ENCODE assay signal across 13 mouse cellular contexts in the genomic region with DNA sequence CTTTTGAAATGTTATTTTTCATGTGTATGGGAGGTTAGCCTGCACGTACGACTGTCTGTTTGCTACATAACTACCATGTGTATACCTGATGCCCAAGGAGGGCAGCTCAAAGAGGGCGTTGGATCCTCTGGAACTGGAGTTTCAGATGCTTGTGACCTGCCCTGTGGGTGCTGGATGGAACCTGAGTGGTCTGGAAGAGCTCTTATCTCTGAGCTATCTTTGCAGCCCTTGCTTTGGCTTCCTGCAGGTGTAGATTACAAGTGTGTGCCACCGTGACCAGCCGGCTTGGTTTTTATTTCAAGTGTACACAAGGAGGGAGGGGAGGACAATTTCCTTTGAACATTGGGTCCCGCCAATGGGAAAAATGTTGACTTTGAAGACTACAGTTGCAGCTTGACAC. TPM values are rescaled to one million over a fixed set of nuclear protein-coding genes. Genes with fewer than 3 reads are reported as not detected.
DNase-seq lines count a peak whose midpoint lies in the region; ATAC-seq and TF ChIP-seq lines count a peak whose summit lies in the region.
"Had no signal": no experiment of that assay in that cellular context is flagged by ENCODE, and none has a peak within 500 bp of the region (broad histone marks: within the 10 kb centered on the region; RNA-seq: fewer than 3 reads in every experiment).

No protein-coding gene starts in this region.

- no peak overlapping the region for H3K4me3 ChIP-seq in kidney, postnatal 0 days (replicated peaks; ENCODE audit: low read depth, low read length)
- peak overlapping the region; percentile 0 for H3K4me3 ChIP-seq in erythroblast, embryonic 14.5 days (replicated peaks)
- no peak overlapping the region for H3K4me3 ChIP-seq in liver, embryonic 12.5 days
- no peak overlapping the region for H3K4me3 ChIP-seq in hindbrain, embryonic 10.5 days

- no peaks in the 10 kb centered on the region for H3K36me3 ChIP-seq in kidney, postnatal 0 days (ENCODE audit: insufficient read depth, low read length)
- no peaks in the 10 kb centered on the region for H3K36me3 ChIP-seq in erythroblast, embryonic 14.5 days (ENCODE audit: control insufficient read depth)
- no peaks in the 10 kb centered on the region for H3K36me3 ChIP-seq in liver, embryonic 12.5 days
- H3K36me3 ChIP-seq in hindbrain, embryonic 10.5 days, result no peaks in the 10 kb centered on the region
- H3K36me3 ChIP-seq: G1E had no signal

- H3K27me3 ChIP-seq in kidney, postnatal 0 days (ENCODE audit: insufficient read depth, low read length), result no peaks in the 10 kb centered on the region
- no peaks in the 10 kb centered on the region for H3K27me3 ChIP-seq in erythroblast, embryonic 14.5 days (ENCODE audit: control insufficient read depth)
- no peaks in the 10 kb centered on the region for H3K27me3 ChIP-seq in liver, embryonic 12.5 days (replicated peaks)
- H3K27me3 ChIP-seq in hindbrain, embryonic 10.5 days (ENCODE audit: insufficient read depth, poor library complexity, severe bottlenecking), result peaks cover 7% of the 10 kb centered on the region; the same call in 1 of the 2 replicates

- H3K4me2 ChIP-seq in kidney, postnatal 0 days (ENCODE audit: low read length), result no peak overlapping the region
- H3K4me2 ChIP-seq in liver, embryonic 12.5 days, result peak overlapping the region; percentile 29

- ATAC-seq in kidney, postnatal 0 days (replicated peaks; ENCODE audit: low FRiP score, low read depth), result no peak
- peak; percentile 83 for ATAC-seq in liver, embryonic 12.5 days

- WGBS in kidney, postnatal 0 days, result 48% methylated on average over 6 of the region's 6 CpGs
- WGBS in liver, embryonic 12.5 days (ENCODE audit: insufficient replicate concordance), result 27% methylated on average over 6 of the region's 6 CpGs
- WGBS in hindbrain, embryonic 10.5 days, result 84% methylated on average over 6 of the region's 6 CpGs

- TF ChIP-seq CTCF in kidney, postnatal 0 days (IDR thresholded peaks at IDR 0.05; ENCODE audit: low read depth), result no peak

- H3K27ac ChIP-seq in kidney, postnatal 0 days, result 0 out of 2 replicates have a peak overlapping the region, but pooled peaks have one; percentile 6
- peak overlapping the region; percentile 65 for H3K27ac ChIP-seq in liver, embryonic 12.5 days
- H3K27ac ChIP-seq in hindbrain, embryonic 10.5 days, result no peak overlapping the region
- H3K27ac ChIP-seq: stomach, postnatal 0 days had no signal

- no peak overlapping the region for H3K9ac ChIP-seq in kidney, postnatal 0 days (ENCODE audit: low read depth, low read length)
- H3K9ac ChIP-seq in liver, embryonic 12.5 days, result peak overlapping the region; percentile 12; the same call in 1 of the 2 replicates

- H3K9me3 ChIP-seq in kidney, postnatal 0 days (replicated peaks; ENCODE audit: low read length), result no peaks in the 10 kb centered on the region
- no peaks in the 10 kb centered on the region for H3K9me3 ChIP-seq in erythroblast, embryonic 14.5 days (ENCODE audit: control insufficient read depth, low read length)
- H3K9me3 ChIP-seq in liver, embryonic 12.5 days (replicated peaks), result no peaks in the 10 kb centered on the region
- H3K9me3 ChIP-seq in hindbrain, embryonic 10.5 days, result no peaks in the 10 kb centered on the region
- H3K9me3 ChIP-seq: G1E had no signal

- no peaks in the 10 kb centered on the region for H3K4me1 ChIP-seq in kidney, postnatal 0 days (replicated peaks; ENCODE audit: insufficient read depth, low read length)
- H3K4me1 ChIP-seq in erythroblast, embryonic 14.5 days (ENCODE audit: control insufficient read depth), result peaks cover 32% of the 10 kb centered on the region
- peaks cover 28% of the 10 kb centered on the region for H3K4me1 ChIP-seq in liver, embryonic 12.5 days
- peaks cover 7% of the 10 kb centered on the region for H3K4me1 ChIP-seq in hindbrain, embryonic 10.5 days (replicated peaks)

- DNase-seq in kidney, postnatal 0 days (ENCODE audit: low spot score), result no peak
- DNase-seq in kidney, postnatal 14 days, result no peak
- peak; percentile 19 for DNase-seq in thymus, postnatal 25 days
- no peak for DNase-seq in right cerebral cortex, adult 2 months (ENCODE audit: low spot score in 2 of 2)
- no peak for DNase-seq in hindbrain, embryonic 10.5 days (ENCODE audit: low spot score)

RNA-seq across cellular contexts. Expression of gene Csk, which starts 7.1 kb away (rescaled TPM):
- polyA plus RNA-seq in kidney, postnatal 0 days (2015; fragmentation: Nextera tagmentation; extraction: Ambion mirVana), result 23.9 and 25.2 TPM in 2 replicates
- polyA plus RNA-seq in erythroblast, embryonic 14.5 days (2012), result 6.1 TPM in 2 replicates
- 27.0 and 27.8 TPM in 2 replicates for polyA plus RNA-seq in liver, embryonic 12.5 days (2016; fragmentation: Nextera tagmentation; extraction: Ambion mirVana)
- polyA plus RNA-seq in hindbrain, embryonic 10.5 days (2016; fragmentation: Nextera tagmentation; extraction: Ambion mirVana), result 40.8 and 42.3 TPM in 2 replicates

RNA-seq across cellular contexts. Expression of gene Cyp1a2, which starts 23.0 kb away (rescaled TPM):
- polyA plus RNA-seq in kidney, postnatal 0 days (2015; fragmentation: Nextera tagmentation; extraction: Ambion mirVana), result not detected in 2 replicates
- not detected in 2 replicates for polyA plus RNA-seq in erythroblast, embryonic 14.5 days (2012)
- not detected in 2 replicates for polyA plus RNA-seq in liver, embryonic 12.5 days (2016; fragmentation: Nextera tagmentation; extraction: Ambion mirVana)
- polyA plus RNA-seq in hindbrain, embryonic 10.5 days (2016; fragmentation: Nextera tagmentation; extraction: Ambion mirVana), result not detected in 2 replicates
- polyA plus RNA-seq: frontal cortex, adult 2 months; G1E; hindbrain, embryonic 16.5 days; limb, embryonic 11.5 days; lung, embryonic 16.5 days; stomach, postnatal 0 days had no signal

RNA-seq across cellular contexts. Expression of gene Cyp1a1, which starts 27.2 kb away (rescaled TPM):
- 0.29 and 0.34 TPM in 2 replicates for polyA plus RNA-seq in kidney, postnatal 0 days (2015; fragmentation: Nextera tagmentation; extraction: Ambion mirVana)
- not detected in 2 replicates for polyA plus RNA-seq in erythroblast, embryonic 14.5 days (2012)
- 0.16 and 0.19 TPM in 2 replicates for polyA plus RNA-seq in liver, embryonic 12.5 days (2016; fragmentation: Nextera tagmentation; extraction: Ambion mirVana)
- polyA plus RNA-seq in hindbrain, embryonic 10.5 days (2016; fragmentation: Nextera tagmentation; extraction: Ambion mirVana), result not detected in 2 replicates
- polyA plus RNA-seq: G1E; limb, embryonic 11.5 days; lung, embryonic 16.5 days had no signal

RNA-seq across cellular contexts. Expression of gene Lman1l, which starts 39.9 kb away (rescaled TPM):
- polyA plus RNA-seq in kidney, postnatal 0 days (2015; fragmentation: Nextera tagmentation; extraction: Ambion mirVana), result not detected in 2 replicates
- not detected in 2 replicates for polyA plus RNA-seq in erythroblast, embryonic 14.5 days (2012)
- polyA plus RNA-seq in liver, embryonic 12.5 days (2016; fragmentation: Nextera tagmentation; extraction: Ambion mirVana), result not detected in 2 replicates
- not detected in 2 replicates for polyA plus RNA-seq in hindbrain, embryonic 10.5 days (2016; fragmentation: Nextera tagmentation; extraction: Ambion mirVana)
- polyA plus RNA-seq: G1E; hindbrain, embryonic 16.5 days; limb, embryonic 11.5 days; lung, embryonic 16.5 days; stomach, postnatal 0 days had no signal

RNA-seq across cellular contexts. Expression of gene Edc3, which starts 47.8 kb away (rescaled TPM):
- polyA plus RNA-seq in kidney, postnatal 0 days (2015; fragmentation: Nextera tagmentation; extraction: Ambion mirVana), result 23.1 and 26.4 TPM in 2 replicates
- 0.40 and 0.69 TPM in 2 replicates for polyA plus RNA-seq in erythroblast, embryonic 14.5 days (2012)
- polyA plus RNA-seq in liver, embryonic 12.5 days (2016; fragmentation: Nextera tagmentation; extraction: Ambion mirVana), result 21.2 and 22.2 TPM in 2 replicates
- polyA plus RNA-seq in hindbrain, embryonic 10.5 days (2016; fragmentation: Nextera tagmentation; extraction: Ambion mirVana), result 41.0 and 41.1 TPM in 2 replicates
